Mouse (Mus musculus) heart, adult 11 months (tissue): ENCODE results near the gene Ccdc73.

Source experiments
- DNase-seq: peaks from one replicate; pipeline ENCODE4 v3.0.0; 2022

The Ccdc73 gene

DNA sequence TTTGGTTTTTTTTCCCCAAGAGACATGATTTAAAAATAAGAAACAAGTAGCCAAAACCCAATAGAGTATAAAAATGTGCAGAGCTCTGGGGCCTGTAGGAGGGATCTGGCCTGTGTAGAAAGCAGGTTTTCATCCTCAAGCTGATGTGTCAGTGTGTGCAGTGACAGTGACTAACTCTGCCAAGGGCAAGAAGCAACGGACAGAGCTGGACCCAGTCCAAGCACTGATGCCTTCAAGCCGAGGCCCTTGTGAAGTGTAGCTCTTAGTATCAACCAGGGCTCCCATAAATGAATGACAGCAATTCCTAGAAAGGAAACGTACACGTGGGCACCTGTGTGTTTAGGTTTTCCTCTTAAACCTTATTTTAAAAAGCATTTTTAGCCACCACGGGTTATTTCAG is 161.2 kb downstream of the Ccdc73 start:
- no peak for DNase-seq

DNA sequence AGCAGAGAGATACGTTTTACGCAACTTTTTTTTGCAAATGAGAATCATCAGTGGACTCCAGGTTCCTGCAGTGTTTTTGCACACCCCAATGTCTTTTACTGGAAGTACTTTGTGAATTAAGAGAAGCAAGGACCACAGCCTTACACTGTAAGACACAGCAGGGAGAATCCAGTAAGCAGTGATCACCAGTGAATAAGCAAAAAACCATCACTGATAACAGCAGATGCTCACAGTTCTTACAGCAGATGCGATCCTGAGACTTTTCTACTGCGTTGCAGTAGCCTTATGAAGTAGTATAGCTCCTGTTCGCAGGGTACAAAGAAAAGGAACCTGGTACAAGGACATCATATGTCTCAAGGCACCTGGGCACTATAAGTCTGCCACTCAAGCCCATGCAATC is 162.9 kb downstream of the Ccdc73 start:
- DNase-seq, result peak; percentile 70

DNA sequence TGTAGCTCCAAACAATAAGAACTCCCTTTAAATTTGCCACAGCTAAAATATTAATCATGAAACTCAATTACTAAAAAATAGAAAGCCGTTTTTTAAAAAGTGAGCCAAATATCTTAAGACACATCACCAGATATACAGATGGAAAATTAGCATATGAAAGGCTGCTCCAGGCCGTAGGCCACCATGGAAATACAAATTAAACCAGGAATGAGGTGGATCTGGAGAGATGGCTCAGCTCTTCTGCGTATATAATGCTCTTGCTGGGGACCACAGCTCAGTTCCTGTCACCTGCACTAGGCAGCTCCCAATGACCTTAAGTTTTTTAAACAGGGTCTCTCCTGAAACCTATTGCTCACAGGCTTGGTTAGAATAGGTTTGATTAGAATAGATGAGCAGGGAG is 166.5 kb downstream of the Ccdc73 start:
- peak; percentile 29 for DNase-seq

DNA sequence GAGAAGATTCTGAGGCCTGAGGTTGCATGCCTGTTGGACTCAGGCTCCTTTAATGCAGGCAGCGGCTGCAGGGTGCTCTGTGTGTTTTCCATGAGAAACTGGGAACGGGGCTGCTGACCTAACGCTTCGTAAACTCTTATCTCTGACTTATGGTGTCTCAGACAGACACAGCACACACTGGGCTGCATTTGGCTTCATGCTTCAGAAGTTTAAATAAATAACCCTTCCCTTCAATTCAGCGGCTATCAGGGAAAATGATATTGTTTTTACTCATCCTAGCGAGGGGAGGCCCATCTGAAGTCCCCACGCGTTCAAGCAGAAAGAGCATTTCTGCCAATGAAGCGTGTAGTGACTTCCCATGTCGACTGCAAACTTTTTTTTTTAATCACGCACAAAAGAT is 168.4 kb downstream of the Ccdc73 start:
- DNase-seq, result no peak

DNA sequence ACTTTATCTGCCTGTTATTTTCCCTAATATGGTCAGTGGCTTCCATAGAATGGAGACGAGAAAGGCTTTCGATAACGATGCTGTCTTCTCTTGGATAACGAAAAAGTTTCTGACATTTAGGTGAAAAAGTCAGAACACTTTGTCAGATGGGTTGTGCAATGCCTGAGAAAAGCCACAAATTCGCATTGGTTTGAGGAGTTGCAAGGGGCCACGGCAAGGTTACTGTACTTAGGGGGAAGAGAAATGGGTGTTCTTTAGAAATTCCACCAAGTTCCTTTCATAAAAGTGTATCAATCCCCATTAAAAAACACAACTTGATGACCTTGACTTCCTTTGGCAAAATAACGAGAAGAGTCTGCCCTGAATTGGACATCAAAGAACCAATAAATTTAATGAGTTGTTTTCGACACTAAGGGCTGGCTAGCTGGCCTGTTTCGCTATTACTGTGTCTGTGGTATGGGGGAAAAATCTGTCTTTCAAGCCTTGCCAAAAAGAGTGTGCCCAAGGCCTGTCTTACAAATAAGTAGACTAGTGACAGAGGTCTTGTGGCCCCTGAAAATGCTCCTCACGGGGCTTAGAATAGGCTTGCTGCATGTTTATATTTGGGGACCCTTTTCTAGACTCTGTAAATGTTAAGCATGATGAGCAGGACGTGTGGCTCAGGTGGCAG is 168.9 kb downstream of the Ccdc73 start:
- peak; percentile 79 for DNase-seq

DNA sequence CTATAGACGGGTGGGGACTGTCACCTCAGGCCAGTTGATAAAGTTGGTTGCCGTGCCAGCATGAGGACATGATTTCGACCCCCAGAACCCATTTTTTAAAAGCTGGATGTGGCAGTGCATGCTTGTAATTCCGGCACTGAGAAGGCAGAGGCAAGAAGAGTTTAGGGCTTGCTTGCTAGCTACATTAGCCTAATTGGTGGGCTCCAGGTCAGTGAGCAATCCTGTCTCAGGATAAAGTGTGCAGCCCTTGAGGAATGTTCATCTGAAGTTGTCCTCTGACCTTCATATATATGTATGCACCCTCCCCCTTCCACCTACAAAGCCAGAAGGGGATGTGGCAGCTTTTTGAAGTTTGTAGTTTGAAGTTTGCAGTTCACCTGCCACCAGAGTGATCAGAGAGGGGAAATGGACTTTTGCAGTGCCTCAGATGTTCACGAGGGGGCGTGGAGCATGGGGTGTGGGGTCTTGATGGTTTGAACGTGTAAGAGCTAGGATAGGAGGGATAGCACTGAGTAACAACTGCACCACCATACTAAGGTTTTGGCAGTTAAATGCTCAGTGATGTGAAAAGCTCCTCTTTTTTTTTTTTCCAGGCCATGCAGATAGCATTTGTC is 170.5 kb downstream of the Ccdc73 start:
- DNase-seq, result peak; percentile 62

DNA sequence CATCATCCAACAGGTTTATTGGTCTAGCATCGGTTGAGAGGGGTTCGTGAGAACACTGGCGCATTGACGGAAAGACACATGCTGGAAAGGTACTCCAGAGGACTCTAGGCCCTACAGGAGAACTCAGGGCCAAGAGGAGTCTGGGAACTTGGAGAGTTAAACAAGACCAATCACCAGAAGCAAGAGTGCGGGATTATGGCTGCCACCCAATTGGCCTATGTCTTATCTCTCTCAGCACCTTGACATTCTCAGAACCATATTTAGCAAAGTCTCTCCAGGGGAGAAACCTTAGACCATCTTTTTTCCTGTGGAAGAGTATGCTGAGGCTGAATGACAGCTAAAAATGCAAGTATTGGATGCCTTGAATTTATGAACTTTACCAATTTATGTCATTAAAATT is 171.3 kb downstream of the Ccdc73 start:
- peak; percentile 74 for DNase-seq

DNA sequence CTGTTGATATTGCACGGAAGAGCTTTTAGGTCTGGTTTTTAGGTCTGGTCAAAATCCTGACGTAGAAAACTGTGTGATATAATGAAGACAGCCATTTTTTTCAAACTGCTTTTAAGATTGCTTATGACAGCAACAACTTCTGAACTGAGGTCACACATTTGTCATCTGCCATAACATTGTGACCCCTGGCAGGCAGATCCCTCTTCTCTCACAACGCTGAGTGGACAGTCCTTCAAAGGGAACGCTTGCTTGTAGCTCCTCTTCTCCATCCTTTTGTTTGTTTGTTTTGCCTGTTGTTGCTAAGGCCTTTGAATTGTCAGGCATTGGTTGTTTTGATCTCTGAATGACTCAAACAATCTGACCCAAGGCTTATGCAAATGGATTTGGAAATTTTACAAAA is 173.3 kb downstream of the Ccdc73 start:
- peak; percentile 54 for DNase-seq

DNA sequence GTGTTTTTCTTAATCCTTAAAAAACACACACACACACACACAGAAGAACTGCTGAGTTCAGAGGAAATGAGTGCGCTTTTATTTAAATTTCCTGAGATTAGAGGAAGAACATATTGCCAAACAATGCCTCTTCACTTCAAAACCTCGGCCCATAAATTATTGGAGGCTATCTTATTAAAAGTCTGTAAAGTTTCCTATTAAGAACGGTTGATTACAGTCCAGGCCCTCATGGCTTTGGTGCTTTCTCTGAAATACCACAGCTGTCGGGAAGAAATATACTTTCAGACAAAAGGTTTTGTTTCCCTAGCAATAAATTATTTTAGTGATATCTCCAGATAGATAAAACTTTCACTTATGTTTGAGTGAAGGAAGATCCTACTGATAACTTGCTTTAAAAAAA is 175.5 kb downstream of the Ccdc73 start:
- DNase-seq, result no peak

DNA sequence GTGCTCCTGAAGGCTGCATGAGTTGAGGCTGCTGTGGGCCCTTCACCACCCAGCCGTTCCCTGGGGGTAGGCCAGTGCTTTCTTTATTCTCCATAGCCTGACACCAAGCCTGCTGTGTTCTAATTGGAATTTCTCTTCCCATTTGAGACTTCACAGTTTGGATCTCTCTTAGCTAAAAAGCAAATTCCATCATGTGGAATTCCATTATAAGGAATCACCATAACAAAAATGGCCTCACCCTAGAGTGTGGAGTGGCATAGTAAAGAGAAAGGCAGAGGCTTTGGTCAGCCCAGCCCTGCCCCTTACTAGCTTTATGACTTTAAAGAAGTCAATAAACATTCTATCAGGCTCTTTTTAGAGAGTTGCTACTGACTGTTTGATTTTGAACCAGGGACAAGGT is 180.7 kb downstream of the Ccdc73 start:
- DNase-seq, result no peak

DNA sequence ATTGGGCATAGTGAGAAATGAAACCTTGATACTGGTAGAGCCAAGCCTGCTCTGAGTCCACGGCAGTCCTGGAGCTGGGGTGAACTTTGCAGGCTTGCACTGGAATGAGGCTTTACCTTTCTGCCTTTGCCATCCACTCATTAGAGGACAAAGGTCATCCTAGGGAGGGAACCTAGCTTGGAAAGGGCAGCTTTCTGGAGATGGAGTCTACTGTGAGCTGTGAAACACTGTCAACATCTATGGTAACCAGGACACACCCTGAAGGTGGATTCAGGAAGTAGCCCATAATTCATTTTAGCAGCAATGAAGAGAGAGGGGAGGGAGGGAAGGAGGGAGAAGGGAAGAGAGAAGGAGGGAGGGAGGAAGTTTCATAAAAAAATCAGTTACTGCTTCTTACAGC is 187.9 kb downstream of the Ccdc73 start:
- peak; percentile 71 for DNase-seq

DNA sequence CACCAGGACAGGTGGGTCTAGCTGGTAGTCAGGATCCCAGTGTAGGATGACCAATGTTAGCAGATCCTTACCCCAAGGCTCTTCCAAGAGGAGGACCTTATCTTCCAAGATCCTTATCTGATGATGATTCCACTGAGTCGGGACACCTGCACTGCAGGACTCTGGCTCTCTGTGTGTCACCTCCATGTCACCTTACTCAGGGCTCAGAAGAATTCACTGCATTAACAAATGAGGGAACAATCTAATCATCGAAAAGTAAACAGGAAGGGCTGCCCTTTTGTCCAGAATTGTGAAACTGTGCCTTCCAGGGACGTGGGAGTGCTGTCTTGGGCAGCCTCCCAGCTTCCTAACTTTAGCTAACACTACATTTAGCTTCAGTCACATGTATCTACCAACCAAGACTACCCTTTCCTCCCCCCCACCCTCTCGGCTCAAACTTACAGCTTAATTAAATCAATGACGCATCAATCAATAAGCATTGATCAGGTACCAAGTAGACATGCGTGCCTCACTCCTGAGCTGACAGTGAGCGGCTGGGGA is 191.0 kb downstream of the Ccdc73 start:
- peak; percentile 67 for DNase-seq

DNA sequence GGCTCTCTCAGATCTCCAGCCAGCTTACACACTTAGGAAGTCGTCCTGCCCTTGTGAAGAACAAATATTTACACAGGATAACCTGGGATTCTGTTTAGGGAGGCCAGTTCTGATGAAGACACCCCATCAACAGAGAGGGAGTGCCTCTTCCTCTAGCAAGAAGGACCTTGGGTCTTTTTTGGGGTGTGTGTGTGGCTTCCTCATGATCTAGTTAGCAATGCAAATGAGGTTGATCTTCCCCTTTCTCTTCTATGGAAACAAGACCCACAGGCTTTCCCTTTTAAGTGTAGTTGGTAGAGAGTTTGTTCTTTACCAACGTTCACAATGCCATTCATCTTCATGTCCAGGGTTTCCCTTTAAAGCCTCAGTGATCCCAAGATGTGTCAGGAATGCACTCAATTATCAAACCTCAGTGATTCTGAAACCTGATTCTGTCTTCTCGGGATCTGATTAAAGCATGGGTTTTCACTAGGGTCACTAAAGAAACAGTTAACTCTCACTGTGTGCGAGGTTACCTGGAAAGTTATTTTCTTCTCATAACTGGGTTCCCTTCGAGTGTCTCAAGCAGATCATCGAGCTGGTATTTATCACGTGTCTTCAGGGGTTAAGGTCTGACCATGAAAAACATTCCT is 195.3 kb downstream of the Ccdc73 start:
- no peak for DNase-seq
